Mouse (Mus musculus): Measurements from ENCODE around the gene Gm6588. TPM values are rescaled to one million over a fixed set of nuclear protein-coding genes. Genes with fewer than 3 reads are reported as not detected.

Gene Gm6588
- total and polyA plus RNA-seq, 2 experiments from 2014 or later, result 0.25 TPM; not detected in 1

DNA sequence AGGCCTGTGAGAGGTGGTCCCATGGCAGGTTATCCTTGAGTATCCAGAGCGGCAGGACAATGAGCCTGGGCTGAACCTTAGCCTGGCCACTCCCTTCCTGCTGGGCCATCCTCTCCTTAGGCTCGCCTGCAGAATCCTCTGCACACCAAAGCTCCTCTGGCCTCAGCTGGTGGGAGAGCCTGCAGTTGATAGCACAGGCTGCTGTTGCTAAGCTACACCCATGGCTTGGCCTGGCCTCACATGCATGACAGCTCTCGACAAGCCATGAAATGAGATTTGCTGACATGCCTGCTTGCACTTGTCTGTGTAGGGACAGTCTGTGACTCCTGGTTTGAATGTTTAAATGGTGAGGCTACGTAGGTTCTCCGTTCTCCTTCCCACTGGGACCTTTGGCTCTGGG is 32.6 kb upstream of the Gm6588 start:
- peak; percentile 70 for ATAC-seq
- H3K4me1 ChIP-seq (ENCODE audit: insufficient read depth, low read length), result peaks cover 13% of the 10 kb centered on the region
- no peak overlapping the region for H3K4me2 ChIP-seq (ENCODE audit: low read depth, low read length)
- H3K4me3 ChIP-seq (ENCODE audit: low read length), result no peak overlapping the region
- peak; percentile 72 for DNase-seq (ENCODE audit: low spot score)
- H3K9ac ChIP-seq (replicated peaks; ENCODE audit: low read length), result no peak overlapping the region
- TF ChIP-seq CTCF (IDR thresholded peaks at IDR 0.05; ENCODE audit: low read depth), result no peak
- no peaks in the 10 kb centered on the region for H3K9me3 ChIP-seq (ENCODE audit: low read length)
- H3K36me3 ChIP-seq (ENCODE audit: insufficient read depth, low read length), result peaks cover 10% of the 10 kb centered on the region; the same call in 1 of the 2 replicates
- WGBS, result 21% methylated on average over 5 of the region's 5 CpGs
- H3K27ac ChIP-seq, result peak overlapping the region; percentile 41; the same call in 1 of the 2 replicates
- no peaks in the 10 kb centered on the region for H3K27me3 ChIP-seq (ENCODE audit: insufficient read depth, low read length)

DNA sequence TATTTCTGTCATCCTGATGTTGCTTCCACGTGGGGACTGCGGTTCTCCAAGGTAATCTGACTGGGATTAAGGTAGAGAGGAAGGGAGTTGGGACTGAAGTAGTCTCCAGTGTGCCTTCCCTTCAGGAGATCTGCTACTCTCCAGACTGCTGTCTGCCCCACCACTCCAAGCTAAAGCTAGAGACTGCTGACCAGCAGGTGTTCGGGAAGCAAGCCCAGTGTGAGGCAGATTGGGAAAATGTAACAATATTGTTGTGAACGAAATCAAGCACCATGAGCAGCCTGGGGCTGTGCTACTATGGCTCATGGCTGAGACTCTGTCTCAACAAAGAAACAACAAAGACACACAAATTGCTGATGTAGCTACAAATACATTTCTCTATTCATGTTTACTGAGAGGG is 31.2 kb upstream of the Gm6588 start:
- Histone ChIP-seq H3K9ac (replicated peaks; ENCODE audit: low read length) (no peak overlapping the region), H3K27me3 (ENCODE audit: insufficient read depth, low read length) (no peaks in the 10 kb centered on the region), H3K36me3 (ENCODE audit: insufficient read depth, low read length) (peaks cover 15% of the 10 kb centered on the region), H3K4me1 (ENCODE audit: insufficient read depth, low read length) (peaks cover 7% of the 10 kb centered on the region; the same call in 1 of the 2 replicates), H3K27ac (peak overlapping the region; percentile 51; the same call in 1 of the 2 replicates), H3K4me2 (ENCODE audit: low read depth, low read length) (no peak overlapping the region), H3K4me3 (ENCODE audit: low read length) (no peak overlapping the region), H3K9me3 (ENCODE audit: low read length) (no peaks in the 10 kb centered on the region)
- DNase-seq (ENCODE audit: low spot score), result peak; percentile 55
- no peak for TF ChIP-seq CTCF (IDR thresholded peaks at IDR 0.05; ENCODE audit: low read depth)
- no peak for ATAC-seq
- WGBS, result 43% methylated on average over 4 of the region's 4 CpGs

DNA sequence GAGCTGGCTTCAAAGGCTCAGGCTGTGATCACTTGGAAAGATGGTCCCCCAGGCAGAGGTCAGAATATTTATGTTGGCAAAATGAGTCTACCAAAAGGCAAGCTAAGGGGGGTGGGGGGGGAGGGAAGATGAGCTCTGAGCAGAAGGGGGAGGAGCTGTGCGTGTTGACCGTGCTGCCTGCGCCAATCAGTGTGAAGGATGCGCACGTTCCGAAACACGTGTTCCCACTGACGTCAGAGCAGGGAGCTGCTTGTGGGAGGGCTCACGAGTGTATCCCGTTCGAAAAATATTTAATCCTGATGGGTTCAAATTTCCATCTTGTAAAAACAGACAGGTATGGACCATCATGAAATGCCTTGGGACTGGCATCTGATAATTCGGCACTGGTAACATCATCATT is 29.7 kb upstream of the Gm6588 start:
- H3K4me1 ChIP-seq (ENCODE audit: insufficient read depth, low read length), result peaks cover 7% of the 10 kb centered on the region; the same call in 1 of the 2 replicates
- no peak for ATAC-seq
- H3K4me3 ChIP-seq (ENCODE audit: low read length), result no peak overlapping the region
- no peak overlapping the region for H3K9ac ChIP-seq (replicated peaks; ENCODE audit: low read length)
- H3K27me3 ChIP-seq (ENCODE audit: insufficient read depth, low read length), result no peaks in the 10 kb centered on the region
- H3K36me3 ChIP-seq (ENCODE audit: insufficient read depth, low read length), result peaks cover 15% of the 10 kb centered on the region
- 33% methylated on average over 12 of the region's 12 CpGs for WGBS
- no peaks in the 10 kb centered on the region for H3K9me3 ChIP-seq (ENCODE audit: low read length)
- TF ChIP-seq CTCF (IDR thresholded peaks at IDR 0.05; ENCODE audit: low read depth), result no peak
- no peak overlapping the region for H3K4me2 ChIP-seq (ENCODE audit: low read depth, low read length)
- DNase-seq (ENCODE audit: low spot score), result peak; percentile 52
- no peak overlapping the region for H3K27ac ChIP-seq

DNA sequence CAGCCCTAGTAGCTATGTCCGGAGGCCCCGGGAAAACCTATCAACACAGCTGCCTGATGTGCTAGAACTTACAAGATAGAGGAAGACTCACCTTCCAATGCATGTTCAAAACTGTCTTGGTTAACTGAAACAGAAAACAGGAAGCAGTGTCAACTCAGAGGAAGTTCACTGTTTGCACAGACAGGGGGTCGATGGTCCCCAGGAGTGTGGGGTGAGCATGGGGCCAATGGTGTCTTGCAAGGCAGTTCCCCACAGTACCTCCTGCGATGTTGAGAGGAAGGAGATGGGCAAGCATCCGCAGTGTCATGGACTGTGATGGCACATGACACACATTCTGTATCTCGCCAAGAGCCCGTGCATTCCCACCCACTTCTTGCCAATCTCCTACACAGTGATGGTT is 22.6 kb upstream of the Gm6588 start:
- H3K4me3 ChIP-seq (ENCODE audit: low read length), result no peak overlapping the region
- 91% methylated on average over 7 of the region's 7 CpGs for WGBS
- ATAC-seq (no peak), DNase-seq (ENCODE audit: low spot score) (no peak)
- no peaks in the 10 kb centered on the region for H3K4me1 ChIP-seq (ENCODE audit: insufficient read depth, low read length)
- H3K9ac ChIP-seq (replicated peaks; ENCODE audit: low read length), result no peak overlapping the region
- no peaks in the 10 kb centered on the region for H3K9me3 ChIP-seq (ENCODE audit: low read length)
- H3K4me2 ChIP-seq (ENCODE audit: low read depth, low read length), result no peak overlapping the region
- no peaks in the 10 kb centered on the region for H3K27me3 ChIP-seq (ENCODE audit: insufficient read depth, low read length)
- no peak for TF ChIP-seq CTCF (IDR thresholded peaks at IDR 0.05; ENCODE audit: low read depth)
- H3K27ac ChIP-seq, result no peak overlapping the region
- peaks cover 17% of the 10 kb centered on the region for H3K36me3 ChIP-seq (ENCODE audit: insufficient read depth, low read length)

DNA sequence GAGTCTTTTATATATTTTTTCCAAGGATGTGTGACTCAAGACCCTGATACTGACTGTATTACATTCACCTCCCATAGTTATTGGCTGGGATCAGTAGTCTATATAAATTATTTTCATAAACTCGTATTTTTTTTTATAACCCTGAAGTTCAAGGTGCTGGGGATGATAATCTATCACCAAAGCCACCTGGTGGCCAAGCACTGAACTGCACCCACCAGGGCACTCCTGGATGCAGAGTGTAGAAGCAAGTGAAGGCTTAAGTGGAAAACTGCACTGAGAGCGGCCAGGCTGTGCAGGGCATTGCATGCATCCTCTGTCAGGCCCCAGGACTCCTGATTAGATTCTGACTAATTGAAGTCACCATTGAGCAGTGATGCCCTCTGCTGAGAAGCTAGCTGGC is 21.9 kb upstream of the Gm6588 start:
- ATAC-seq (peak; percentile 59), DNase-seq (ENCODE audit: low spot score) (peak; percentile 87)
- no peak overlapping the region for H3K9ac ChIP-seq (replicated peaks; ENCODE audit: low read length)
- peaks cover 12% of the 10 kb centered on the region for H3K36me3 ChIP-seq (ENCODE audit: insufficient read depth, low read length)
- peak; percentile 93 for TF ChIP-seq CTCF (IDR thresholded peaks at IDR 0.05; ENCODE audit: low read depth)
- H3K27me3 ChIP-seq (ENCODE audit: insufficient read depth, low read length), result no peaks in the 10 kb centered on the region
- 31% methylated on average over 2 of the region's 2 CpGs for WGBS
- H3K27ac ChIP-seq, result no peak overlapping the region
- H3K4me1 ChIP-seq (ENCODE audit: insufficient read depth, low read length), result no peaks in the 10 kb centered on the region
- H3K4me2 ChIP-seq (ENCODE audit: low read depth, low read length), result no peak overlapping the region
- H3K4me3 ChIP-seq (ENCODE audit: low read length), result no peak overlapping the region
- no peaks in the 10 kb centered on the region for H3K9me3 ChIP-seq (ENCODE audit: low read length)

DNA sequence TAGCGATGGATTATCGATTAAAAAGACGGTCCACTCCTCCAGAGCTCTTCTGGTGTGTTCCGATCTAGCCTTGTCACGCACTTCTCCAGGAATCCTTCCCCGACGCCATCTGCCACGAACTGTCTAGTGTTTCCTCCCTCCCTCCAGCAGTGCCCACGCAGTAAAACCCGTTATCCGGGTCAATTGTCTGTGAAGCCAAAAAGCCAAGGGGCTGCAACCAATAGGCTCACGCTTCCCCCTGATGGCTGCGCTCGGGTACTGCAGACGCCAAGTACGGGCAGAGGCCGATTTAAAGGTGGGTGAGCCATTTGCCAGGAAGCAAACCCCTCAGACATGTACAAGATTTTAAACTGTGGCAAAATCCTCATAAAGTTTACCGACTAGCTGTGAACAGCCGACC is 20.3 kb upstream of the Gm6588 start:
- Histone ChIP-seq H3K9me3 (ENCODE audit: low read length) (no peaks in the 10 kb centered on the region), H3K4me1 (ENCODE audit: insufficient read depth, low read length) (no peaks in the 10 kb centered on the region), H3K36me3 (ENCODE audit: insufficient read depth, low read length) (peaks cover 12% of the 10 kb centered on the region), H3K4me3 (ENCODE audit: low read length) (no peak overlapping the region), H3K27ac (peak overlapping the region; percentile 27; the same call in 1 of the 2 replicates), H3K27me3 (ENCODE audit: insufficient read depth, low read length) (no peaks in the 10 kb centered on the region), H3K9ac (replicated peaks; ENCODE audit: low read length) (peak overlapping the region; percentile 1; the same call in 1 of the 2 replicates), H3K4me2 (ENCODE audit: low read depth, low read length) (peak overlapping the region; percentile 11; the same call in 1 of the 2 replicates)
- ATAC-seq, result peak; percentile 70
- TF ChIP-seq CTCF (IDR thresholded peaks at IDR 0.05; ENCODE audit: low read depth), result peak; percentile 92
- WGBS, result 9% methylated on average over 19 of the region's 19 CpGs
- peak; percentile 91 for DNase-seq (ENCODE audit: low spot score)

DNA sequence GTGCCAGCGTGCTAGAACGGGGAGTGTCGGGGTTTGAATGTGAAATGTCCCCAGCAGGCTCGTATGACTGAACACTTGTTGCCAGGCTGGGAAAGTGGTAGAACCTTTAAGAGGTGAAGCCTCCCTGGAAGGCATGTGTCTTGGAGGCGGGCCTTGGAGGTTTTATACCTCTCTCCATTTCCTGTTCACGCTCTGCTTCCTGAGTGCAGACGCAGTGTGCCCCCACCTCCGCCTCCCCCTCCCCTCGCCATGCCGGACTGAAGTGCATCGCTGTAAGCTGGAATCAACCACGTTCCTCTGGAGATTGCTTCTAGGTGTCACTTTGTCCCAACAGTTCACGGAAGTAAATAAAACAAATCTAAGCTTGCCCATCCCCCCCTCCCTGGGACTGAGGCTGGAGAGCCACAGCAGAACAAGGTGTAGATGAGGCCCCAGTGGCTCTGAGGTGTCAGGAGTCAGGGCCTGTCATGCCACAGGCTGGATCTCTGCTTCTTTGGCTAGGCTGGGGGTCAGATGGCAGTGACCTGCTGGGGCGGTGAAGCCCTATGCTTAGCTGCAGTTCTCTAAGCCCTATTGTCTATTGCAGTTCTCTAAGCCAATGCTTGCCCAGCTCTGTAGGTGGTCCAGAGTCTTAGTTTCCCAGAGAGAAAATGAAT is 18.0 kb upstream of the Gm6588 start:
- ATAC-seq (no peak), DNase-seq (ENCODE audit: low spot score) (no peak)
- no peak for TF ChIP-seq CTCF (IDR thresholded peaks at IDR 0.05; ENCODE audit: low read depth)
- 40% methylated on average over 14 of the region's 14 CpGs for WGBS
- no peak overlapping the region for H3K4me3 ChIP-seq (ENCODE audit: low read length)
- H3K9ac ChIP-seq (replicated peaks; ENCODE audit: low read length), result no peak overlapping the region
- peaks cover 4% of the 10 kb centered on the region; the same call in 1 of the 2 replicates for H3K36me3 ChIP-seq (ENCODE audit: insufficient read depth, low read length)
- no peak overlapping the region for H3K27ac ChIP-seq
- no peak overlapping the region for H3K4me2 ChIP-seq (ENCODE audit: low read depth, low read length)
- H3K27me3 ChIP-seq (ENCODE audit: insufficient read depth, low read length), result no peaks in the 10 kb centered on the region
- H3K4me1 ChIP-seq (ENCODE audit: insufficient read depth, low read length), result no peaks in the 10 kb centered on the region
- no peaks in the 10 kb centered on the region for H3K9me3 ChIP-seq (ENCODE audit: low read length)
